Mouse (Mus musculus): Measurements from ENCODE around the gene Exph5. TPM values are rescaled to one million over a fixed set of nuclear protein-coding genes. Genes with fewer than 3 reads are reported as not detected.

Exph5 gene
- polyA plus RNA-seq, 1 experiment: 0.80 TPM

DNA sequence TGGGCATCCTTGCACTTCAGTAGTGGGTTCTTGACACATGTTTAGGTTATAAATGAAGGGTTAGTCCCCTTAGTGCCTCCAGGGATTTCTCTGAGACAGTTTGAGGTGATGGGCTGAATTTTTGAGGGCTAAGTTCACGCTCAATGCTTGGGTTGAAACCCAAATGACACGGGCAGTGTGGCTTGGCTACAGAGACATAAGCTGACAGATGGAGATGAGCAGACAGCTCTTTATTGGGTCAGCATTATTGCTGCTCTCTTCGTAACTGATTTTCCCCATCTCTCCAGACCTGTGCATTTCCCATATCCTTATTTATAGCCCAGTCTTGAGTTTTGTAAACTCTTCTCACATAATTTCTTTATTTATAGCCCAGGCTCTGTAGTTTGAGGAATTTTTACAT lies 76.7 kb downstream of the Exph5 start:
- Histone ChIP-seq H3K4me1 (ENCODE audit: control insufficient read depth, insufficient read depth, low read length) (no peaks in the 10 kb centered on the region), H3K27ac (ENCODE audit: control insufficient read depth, insufficient read depth, low read depth, low read length, poor library complexity) (no peak overlapping the region), H3K4me3 (replicated peaks; ENCODE audit: control insufficient read depth, low read depth, low read length) (no peak overlapping the region)
- 86% methylated on average over 3 of the region's 3 CpGs for WGBS
- TF ChIP-seq POLR2A (IDR thresholded peaks at IDR 0.05; ENCODE audit: borderline replicate concordance, control insufficient read depth, low read depth, low read length): no peak
- TF ChIP-seq CTCF (IDR thresholded peaks at IDR 0.05; ENCODE audit: control insufficient read depth, insufficient read depth, low read length): no peak

DNA sequence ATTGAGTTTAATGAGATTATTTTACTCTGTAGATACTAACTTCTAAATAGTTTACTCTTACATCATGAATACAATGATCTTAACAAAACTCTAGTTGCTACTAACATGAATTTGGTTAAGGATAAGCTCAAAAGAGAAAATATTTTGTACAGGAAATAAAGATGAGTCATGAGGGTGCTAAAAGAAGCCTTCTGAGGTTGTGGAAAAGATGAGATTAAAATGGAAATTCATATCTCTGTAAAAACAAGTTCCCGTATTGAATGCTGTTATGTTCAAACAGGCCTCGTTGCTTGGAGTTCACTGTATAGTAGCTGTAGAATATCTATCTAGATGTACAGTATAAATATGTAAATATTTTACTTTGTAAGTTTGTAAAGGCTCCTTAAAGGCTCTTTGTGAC lies 79.1 kb downstream of the Exph5 start:
- WGBS: 43% methylated on average over 2 of the region's 2 CpGs
- Histone ChIP-seq H3K4me1 (ENCODE audit: control insufficient read depth, insufficient read depth, low read length) (no peaks in the 10 kb centered on the region), H3K4me3 (replicated peaks; ENCODE audit: control insufficient read depth, low read depth, low read length) (no peak overlapping the region), H3K27ac (ENCODE audit: control insufficient read depth, insufficient read depth, low read depth, low read length, poor library complexity) (no peak overlapping the region)
- TF ChIP-seq POLR2A (IDR thresholded peaks at IDR 0.05; ENCODE audit: borderline replicate concordance, control insufficient read depth, low read depth, low read length) (no peak), CTCF (IDR thresholded peaks at IDR 0.05; ENCODE audit: control insufficient read depth, insufficient read depth, low read length) (no peak)

DNA sequence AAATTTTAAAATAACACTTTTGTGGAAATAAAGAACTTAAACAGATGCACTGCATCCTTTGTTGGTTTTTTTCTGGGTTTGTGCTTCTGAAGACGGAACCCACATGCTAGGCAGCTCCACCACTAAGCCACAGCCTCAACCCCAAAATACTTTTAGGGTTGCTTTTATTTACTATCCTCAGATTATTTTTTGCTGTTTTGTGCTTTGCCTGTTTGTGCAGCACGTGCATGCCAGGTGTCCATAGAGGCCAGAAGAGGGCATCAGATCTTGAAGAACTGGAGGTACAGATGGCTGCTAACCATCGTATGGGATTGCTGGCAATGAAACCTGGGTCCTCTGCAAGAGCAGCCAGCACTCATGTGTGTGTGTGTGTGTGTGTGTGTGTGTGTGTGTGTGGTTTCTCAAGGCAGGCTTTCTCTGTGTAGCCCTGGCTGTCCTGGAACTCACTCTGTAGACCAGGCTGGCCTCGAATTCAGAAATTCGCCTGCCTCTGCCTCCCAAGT lies 79.7 kb downstream of the Exph5 start:
- Histone ChIP-seq H3K4me1 (ENCODE audit: control insufficient read depth, insufficient read depth, low read length) (no peaks in the 10 kb centered on the region), H3K27ac (ENCODE audit: control insufficient read depth, insufficient read depth, low read depth, low read length, poor library complexity) (no peak overlapping the region), H3K4me3 (replicated peaks; ENCODE audit: control insufficient read depth, low read depth, low read length) (no peak overlapping the region)
- WGBS: 71% methylated on average over 5 of the region's 5 CpGs
- TF ChIP-seq CTCF (IDR thresholded peaks at IDR 0.05; ENCODE audit: control insufficient read depth, insufficient read depth, low read length): no peak
- no peak for TF ChIP-seq POLR2A (IDR thresholded peaks at IDR 0.05; ENCODE audit: borderline replicate concordance, control insufficient read depth, low read depth, low read length)

DNA sequence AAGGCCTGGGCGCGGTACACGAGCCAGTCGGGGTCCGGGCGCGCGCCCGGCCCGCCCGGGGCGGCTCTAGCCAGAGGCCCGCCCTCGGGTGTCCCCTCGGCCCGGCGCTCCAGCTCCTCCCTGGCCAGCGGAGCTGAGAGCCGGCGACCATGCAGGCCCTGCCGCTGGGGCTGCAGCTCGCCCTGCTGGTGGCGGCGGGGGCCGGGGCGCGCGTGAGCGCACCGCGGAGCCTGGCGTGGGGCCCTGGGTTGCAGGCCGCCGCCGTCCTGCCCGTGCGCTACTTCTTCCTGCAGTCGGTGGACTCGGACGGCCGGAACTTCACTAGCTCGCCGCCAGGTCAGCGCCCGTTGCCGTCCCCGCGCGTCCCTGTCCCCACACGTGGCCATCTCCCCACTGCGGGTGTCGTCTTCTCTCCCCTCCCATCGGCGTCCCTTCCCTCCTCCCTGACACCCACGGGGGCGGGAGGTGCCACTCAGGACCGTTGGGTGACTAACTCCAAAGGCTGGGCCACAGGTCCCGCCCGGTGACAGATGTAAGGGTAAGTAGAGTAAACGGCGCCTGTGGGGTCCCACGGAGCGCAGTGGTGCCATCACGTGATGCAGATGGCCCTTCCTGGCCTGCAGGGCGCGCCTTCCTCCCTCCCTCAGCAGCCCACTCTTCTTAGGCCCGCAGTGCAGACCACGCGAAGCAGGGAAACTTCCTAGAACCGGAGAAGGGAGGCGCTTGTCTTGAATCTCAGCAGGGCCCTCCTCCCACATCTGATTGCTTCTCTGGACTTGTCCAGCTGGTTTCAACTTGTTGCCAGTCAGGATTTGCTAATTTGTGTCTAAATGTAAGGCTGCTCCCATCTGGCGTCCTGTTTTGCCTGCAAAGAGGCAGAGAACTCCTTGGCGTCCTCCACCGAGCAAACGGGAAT lies 82.7 kb downstream of the Exph5 start, which contains the start of gene Kdelc2:
TSS of gene Kdelc2 (plus strand) at position 75 of the 916 bp plus-strand sequence.
- peak within 1 kb of the TSS; percentile 51 for H3K4me3 ChIP-seq (replicated peaks; ENCODE audit: control insufficient read depth, low read depth, low read length)
- TF ChIP-seq CTCF (IDR thresholded peaks at IDR 0.05; ENCODE audit: control insufficient read depth, insufficient read depth, low read length) (no peak), POLR2A (IDR thresholded peaks at IDR 0.05; ENCODE audit: borderline replicate concordance, control insufficient read depth, low read depth, low read length) (peak; percentile 26; the same call in 1 of the 2 replicates)
- no peaks in the 10 kb centered on the region for H3K4me1 ChIP-seq (ENCODE audit: control insufficient read depth, insufficient read depth, low read length)
- peak within 1 kb of the TSS; percentile 18 for H3K27ac ChIP-seq (ENCODE audit: control insufficient read depth, insufficient read depth, low read depth, low read length, poor library complexity)
- under 1% methylated on average over 69 of the region's 75 CpGs for WGBS

DNA sequence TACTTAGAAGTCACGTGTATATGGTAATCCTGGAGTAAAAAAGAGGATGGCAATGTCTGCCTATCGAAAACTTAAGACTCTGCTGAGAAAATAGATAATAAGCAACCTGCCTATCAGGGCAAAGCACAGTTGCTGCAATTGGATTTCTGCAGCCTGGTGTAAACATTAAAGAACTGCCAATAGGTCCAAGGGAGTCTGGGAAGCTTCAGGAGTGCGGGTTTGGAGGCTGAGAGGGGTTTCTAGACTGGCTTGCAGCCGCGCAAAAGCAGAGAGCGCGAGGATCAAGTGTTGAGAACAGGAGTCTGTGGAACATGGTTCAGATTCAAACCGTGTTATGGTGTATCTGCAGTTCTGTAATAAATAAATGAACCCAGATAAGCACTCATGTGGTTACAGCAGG lies 83.4 kb downstream of the Exph5 start:
- TF ChIP-seq POLR2A (IDR thresholded peaks at IDR 0.05; ENCODE audit: borderline replicate concordance, control insufficient read depth, low read depth, low read length): no peak
- TF ChIP-seq CTCF (IDR thresholded peaks at IDR 0.05; ENCODE audit: control insufficient read depth, insufficient read depth, low read length): no peak
- 58% methylated on average over 8 of the region's 8 CpGs for WGBS
- no peaks in the 10 kb centered on the region for H3K4me1 ChIP-seq (ENCODE audit: control insufficient read depth, insufficient read depth, low read length)
- H3K4me3 ChIP-seq (replicated peaks; ENCODE audit: control insufficient read depth, low read depth, low read length): peak overlapping the region; percentile 50
- no peak overlapping the region for H3K27ac ChIP-seq (ENCODE audit: control insufficient read depth, insufficient read depth, low read depth, low read length, poor library complexity)

DNA sequence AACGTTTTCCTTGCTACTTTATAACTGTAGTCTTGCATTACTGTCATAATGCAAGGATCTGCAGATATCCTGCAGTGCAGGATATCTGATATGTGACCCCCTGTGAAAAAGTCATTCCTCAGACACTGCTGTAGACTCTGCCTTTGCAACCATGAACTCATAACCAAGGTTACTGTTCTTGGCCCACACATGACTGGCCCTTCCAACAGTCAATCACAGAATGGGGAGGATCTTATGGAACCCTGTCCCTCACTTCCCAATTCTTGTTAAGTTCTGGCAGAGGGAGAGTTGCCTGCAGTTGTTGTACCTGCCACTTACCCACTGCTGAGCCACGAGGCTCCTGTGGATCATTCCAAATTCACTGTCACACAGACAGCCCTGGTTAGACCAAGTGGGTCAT lies 86.0 kb downstream of the Exph5 start:
- no peak for TF ChIP-seq CTCF (IDR thresholded peaks at IDR 0.05; ENCODE audit: control insufficient read depth, insufficient read depth, low read length)
- TF ChIP-seq POLR2A (IDR thresholded peaks at IDR 0.05; ENCODE audit: borderline replicate concordance, control insufficient read depth, low read depth, low read length): no peak
- 19% methylated on average over 2 of the region's 2 CpGs for WGBS
- Histone ChIP-seq H3K27ac (ENCODE audit: control insufficient read depth, insufficient read depth, low read depth, low read length, poor library complexity) (no peak overlapping the region), H3K4me1 (ENCODE audit: control insufficient read depth, insufficient read depth, low read length) (no peaks in the 10 kb centered on the region; the same call in none of the 2 replicates), H3K4me3 (replicated peaks; ENCODE audit: control insufficient read depth, low read depth, low read length) (no peak overlapping the region)

DNA sequence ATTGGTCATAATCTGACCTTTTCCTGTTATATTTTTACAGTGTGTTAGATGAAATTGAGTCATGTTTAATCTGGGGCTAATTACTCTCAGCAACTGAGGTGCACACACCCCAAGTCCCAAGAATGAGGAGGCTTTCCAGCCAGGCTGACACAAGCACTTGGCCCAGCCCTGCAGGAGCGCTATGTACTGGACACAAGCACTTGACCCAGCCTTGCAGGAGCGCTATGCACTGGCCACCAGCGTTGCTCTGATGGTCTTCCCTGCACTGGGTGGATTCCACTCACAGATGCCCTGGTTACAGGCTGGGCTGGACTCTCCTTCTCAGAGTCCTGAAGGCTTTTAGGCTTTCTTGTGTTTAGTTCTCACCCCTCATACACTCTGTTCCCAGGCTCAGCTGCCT lies 87.6 kb downstream of the Exph5 start:
- Histone ChIP-seq H3K4me1 (ENCODE audit: control insufficient read depth, insufficient read depth, low read length) (no peaks in the 10 kb centered on the region; the same call in none of the 2 replicates), H3K4me3 (replicated peaks; ENCODE audit: control insufficient read depth, low read depth, low read length) (no peak overlapping the region), H3K27ac (ENCODE audit: control insufficient read depth, insufficient read depth, low read depth, low read length, poor library complexity) (no peak overlapping the region)
- WGBS: 82% methylated on average over 3 of the region's 3 CpGs
- TF ChIP-seq POLR2A (IDR thresholded peaks at IDR 0.05; ENCODE audit: borderline replicate concordance, control insufficient read depth, low read depth, low read length) (no peak), CTCF (IDR thresholded peaks at IDR 0.05; ENCODE audit: control insufficient read depth, insufficient read depth, low read length) (no peak)

DNA sequence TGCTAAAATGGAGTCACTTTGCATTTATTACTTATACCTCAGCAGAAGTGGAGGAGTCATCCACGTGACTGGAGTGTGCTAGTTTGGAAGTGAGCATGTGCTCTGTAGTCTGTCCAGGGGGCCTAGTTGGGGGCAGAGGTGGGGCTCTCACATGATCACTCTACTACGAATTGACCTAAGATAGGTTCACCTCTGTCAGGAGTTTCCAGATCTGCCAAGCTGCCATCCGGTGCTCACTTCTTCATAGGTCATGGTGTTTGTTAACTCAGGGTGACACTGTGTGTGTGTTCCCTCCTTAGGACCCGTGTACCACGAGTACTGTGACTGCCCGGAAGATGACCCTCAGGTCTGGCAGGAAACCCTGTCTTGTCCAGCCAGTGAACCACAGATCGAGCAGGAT lies 88.7 kb downstream of the Exph5 start:
- Histone ChIP-seq H3K4me3 (replicated peaks; ENCODE audit: control insufficient read depth, low read depth, low read length) (no peak overlapping the region), H3K4me1 (ENCODE audit: control insufficient read depth, insufficient read depth, low read length) (no peaks in the 10 kb centered on the region; the same call in none of the 2 replicates), H3K27ac (ENCODE audit: control insufficient read depth, insufficient read depth, low read depth, low read length, poor library complexity) (no peak overlapping the region)
- TF ChIP-seq POLR2A (IDR thresholded peaks at IDR 0.05; ENCODE audit: borderline replicate concordance, control insufficient read depth, low read depth, low read length): no peak
- TF ChIP-seq CTCF (IDR thresholded peaks at IDR 0.05; ENCODE audit: control insufficient read depth, insufficient read depth, low read length): no peak
- WGBS: 47% methylated on average over 7 of the region's 7 CpGs

Data from bone marrow, adult 2 months (tissue).